Mouse (Mus musculus) heart, adult 2 months (tissue): ENCODE data around the gene Slc35f3. TPM values are rescaled to one million over a fixed set of nuclear protein-coding genes. Genes with fewer than 3 reads are reported as not detected.

Source experiments
- DNase-seq, 2 experiments: peaks; one replicate each; pipeline ENCODE4 v3.0.0; 2021
- H3K27ac ChIP-seq: fragments of 200-600 bp; 2 replicates; pipeline ENCODE4 v1.8.1; 2022
- H3K27me3 ChIP-seq: fragments of 200-500 bp; 2 replicates; pipeline ENCODE4 v1.6.1; 2012; ENCODE audit warnings: mild to moderate bottlenecking, low read length, inconsistent platforms, mixed read lengths; ENCODE audit not compliant: control insufficient read depth, insufficient read depth
- H3K36me3 ChIP-seq: fragments of 200-500 bp; 2 replicates; pipeline ENCODE4 v1.6.1; 2012; ENCODE audit warnings: low read length, inconsistent platforms; ENCODE audit not compliant: control insufficient read depth, insufficient read depth
- H3K4me1 ChIP-seq: fragments of 200-500 bp; 2 replicates; pipeline ENCODE4 v1.6.1; 2011; ENCODE audit warnings: low read length; ENCODE audit not compliant: control insufficient read depth, insufficient read depth
- H3K4me3 ChIP-seq: fragments of 200-600 bp; 2 replicates; pipeline ENCODE4 v1.8.1; 2022
- H3K79me2 ChIP-seq: fragments of 200-500 bp; replicated peaks from 2 replicates; pipeline ENCODE4 v1.6.1; 2012; ENCODE audit warnings: mild to moderate bottlenecking, inconsistent platforms, low read length, moderate library complexity, mixed read lengths; ENCODE audit not compliant: control insufficient read depth, insufficient read depth
- H3K9ac ChIP-seq: fragments of 200-500 bp; 2 replicates; pipeline ENCODE4 v1.6.1; 2012; ENCODE audit warnings: low read depth, mild to moderate bottlenecking, control low read depth, inconsistent platforms, low read length, mixed read lengths
- CTCF ChIP-seq: fragments of 200-600 bp; IDR thresholded peaks from 2 replicates; pipeline ENCODE4 v1.8.1; 2022; ENCODE audit warnings: antibody characterized with exemption, mild to moderate bottlenecking, moderate library complexity
- EP300 ChIP-seq: fragments of 200-500 bp; IDR thresholded peaks from 2 replicates; pipeline ENCODE4 v1.6.1; 2011; ENCODE audit warnings: low read depth, low read length, control low read depth; ENCODE audit not compliant: insufficient read depth
- POLR2A ChIP-seq: fragments of 200-500 bp; IDR thresholded peaks from 2 replicates; pipeline ENCODE4 v1.6.1; 2011; ENCODE audit warnings: mild to moderate bottlenecking, low read depth, low read length, control low read depth; ENCODE audit not compliant: insufficient read depth
- WGBS: fragments of 180-500 bp; shearing (Covaris S2); methylation state at CpG from one replicate; pipeline ENCODE4 v1.1.7; 2018; 5-methylcytosine and 5-hydroxymethylcytosine counted together
- intact Hi-C: fragments of 180-260 bp; cut with DNase I; formaldehyde crosslinking; loops from one replicate; pipeline ENCODE4 v1.15.1; 2025
- polyA plus RNA-seq: library from polyadenylated mRNA; depleted of rRNA; stranded (reverse); fragments of >200 nt; gene quantifications from 2 replicates; pipeline ENCODE4 v1.2.3, GENCODE M21; 2012
- total RNA-seq, 2 experiments: library from RNA; stranded (reverse); gene quantifications; 2 replicates each; pipeline ENCODE4 v1.2.3; 2021

Slc35f3 gene
- total and polyA plus RNA-seq, 3 experiments = not detected

DNA sequence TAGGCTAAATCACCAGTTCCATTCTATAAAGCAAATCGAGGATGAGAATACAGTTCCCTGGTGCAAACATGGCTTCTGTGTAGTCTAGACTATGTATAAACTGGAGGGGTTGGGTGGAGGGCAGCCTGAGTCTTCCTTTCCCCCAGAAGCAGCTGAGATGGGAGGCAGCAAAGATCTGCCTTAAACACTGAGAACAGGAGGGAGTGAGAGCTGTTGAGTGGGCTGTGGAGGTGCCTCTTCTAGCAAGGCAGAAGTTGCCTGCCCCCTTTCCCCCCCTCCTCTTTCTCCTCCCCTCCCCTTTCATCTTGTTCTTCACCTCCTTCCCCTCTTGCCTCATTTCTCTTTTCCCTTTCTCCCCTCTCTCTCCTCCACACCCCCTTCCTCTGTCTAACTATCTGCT lies 33.2 kb upstream of the Slc35f3 start:
- no peaks in the 10 kb centered on the region for H3K4me1 ChIP-seq

GRCm38 (mm10) chr8:126267118-126267517 lies 31.2 kb upstream of the Slc35f3 start:
- H3K4me3 ChIP-seq = no peak overlapping the region
- H3K4me1 ChIP-seq = no peaks in the 10 kb centered on the region
- H3K36me3 ChIP-seq = no peaks in the 10 kb centered on the region
- TF ChIP-seq CTCF = peak; percentile 69
- TF ChIP-seq EP300 = no peak
- H3K27ac ChIP-seq = no peak overlapping the region
- H3K9ac ChIP-seq = no peak overlapping the region
- no peak for DNase-seq
- H3K27me3 ChIP-seq = no peaks in the 10 kb centered on the region
- WGBS = 21% methylated on average over 8 of the region's 8 CpGs
- no peaks in the 10 kb centered on the region for H3K79me2 ChIP-seq
- intact Hi-C loops = no loop called here

More for the DNA sequence above, 33.2 kb upstream of the Slc35f3 start:
- no peak overlapping the region for H3K4me3 ChIP-seq
- DNase-seq = no peak
- H3K79me2 ChIP-seq = no peaks in the 10 kb centered on the region
- no peak overlapping the region for H3K9ac ChIP-seq
- no peaks in the 10 kb centered on the region for H3K27me3 ChIP-seq
- TF ChIP-seq EP300 (no peak), POLR2A (no peak), CTCF (no peak)
- intact Hi-C loops = no loop called here
- no peak overlapping the region for H3K27ac ChIP-seq
- WGBS = 50% methylated on average over 1 of the region's 1 CpGs
- no peaks in the 10 kb centered on the region for H3K36me3 ChIP-seq

GRCm38 (mm10) chr8:126269733-126270132 lies 28.6 kb upstream of the Slc35f3 start:
- Histone ChIP-seq H3K4me1 (no peaks in the 10 kb centered on the region), H3K4me3 (no peak overlapping the region), H3K79me2 (no peaks in the 10 kb centered on the region), H3K36me3 (no peaks in the 10 kb centered on the region), H3K27me3 (no peaks in the 10 kb centered on the region), H3K9ac (no peak overlapping the region), H3K27ac (no peak overlapping the region)
- WGBS = 45% methylated on average over 6 of the region's 6 CpGs
- intact Hi-C loops = no loop called here
- TF ChIP-seq EP300 = no peak
- no peak for TF ChIP-seq POLR2A
- TF ChIP-seq CTCF = no peak
- no peak for DNase-seq

- Histone ChIP-seq H3K79me2 (no peaks in the 10 kb centered on the region), H3K4me3 (no peak overlapping the region), H3K4me1 (no peaks in the 10 kb centered on the region), H3K9ac (no peak overlapping the region), H3K27ac (no peak overlapping the region), H3K36me3 (no peaks in the 10 kb centered on the region), H3K27me3 (no peaks in the 10 kb centered on the region)
- WGBS = 92% methylated on average over 2 of the region's 2 CpGs
- intact Hi-C loops = no loop called here
- no peak for DNase-seq
- TF ChIP-seq POLR2A = no peak
Measured at GRCm38 (mm10) chr8:126272445-126272844, 25.9 kb upstream of the Slc35f3 start.

DNA sequence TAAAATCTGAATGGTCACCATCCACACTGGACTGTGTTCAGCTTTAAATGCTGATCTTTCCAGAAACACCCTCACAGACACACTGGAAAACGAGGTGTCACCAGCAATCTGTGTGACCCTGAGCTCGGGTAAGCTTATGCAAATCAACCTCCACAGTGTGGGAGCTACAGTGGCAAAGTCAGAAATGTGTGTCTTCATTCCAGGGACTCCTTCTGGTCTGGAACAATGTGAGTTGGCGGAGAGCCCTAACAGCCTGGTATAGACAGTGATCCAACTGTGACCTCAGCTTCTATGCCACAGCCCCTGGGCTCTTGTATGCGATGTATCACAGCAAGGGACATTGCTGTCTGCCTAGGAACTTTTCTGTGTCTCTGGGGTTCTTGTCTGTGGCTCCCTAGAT lies 25.3 kb upstream of the Slc35f3 start:
- no peaks in the 10 kb centered on the region for H3K27me3 ChIP-seq
- no peak overlapping the region for H3K27ac ChIP-seq
- no peak for DNase-seq
- H3K4me3 ChIP-seq = no peak overlapping the region
- 35% methylated on average over 4 of the region's 4 CpGs for WGBS
- H3K79me2 ChIP-seq = no peaks in the 10 kb centered on the region
- TF ChIP-seq CTCF (no peak), POLR2A (no peak), EP300 (no peak)
- H3K9ac ChIP-seq = no peak overlapping the region
- no peaks in the 10 kb centered on the region for H3K4me1 ChIP-seq
- intact Hi-C loops = no loop called here
- no peaks in the 10 kb centered on the region for H3K36me3 ChIP-seq

GRCm38 (mm10) chr8:126274866-126275360 lies 23.4 kb upstream of the Slc35f3 start:
- TF ChIP-seq CTCF (no peak), POLR2A (no peak), EP300 (no peak)
- Histone ChIP-seq H3K79me2 (no peaks in the 10 kb centered on the region), H3K9ac (no peak overlapping the region), H3K4me3 (no peak overlapping the region), H3K36me3 (no peaks in the 10 kb centered on the region), H3K27ac (no peak overlapping the region), H3K4me1 (no peaks in the 10 kb centered on the region), H3K27me3 (no peaks in the 10 kb centered on the region)
- intact Hi-C loops = no loop called here
- WGBS = 45% methylated on average over 4 of the region's 4 CpGs
- DNase-seq = no peak

DNA sequence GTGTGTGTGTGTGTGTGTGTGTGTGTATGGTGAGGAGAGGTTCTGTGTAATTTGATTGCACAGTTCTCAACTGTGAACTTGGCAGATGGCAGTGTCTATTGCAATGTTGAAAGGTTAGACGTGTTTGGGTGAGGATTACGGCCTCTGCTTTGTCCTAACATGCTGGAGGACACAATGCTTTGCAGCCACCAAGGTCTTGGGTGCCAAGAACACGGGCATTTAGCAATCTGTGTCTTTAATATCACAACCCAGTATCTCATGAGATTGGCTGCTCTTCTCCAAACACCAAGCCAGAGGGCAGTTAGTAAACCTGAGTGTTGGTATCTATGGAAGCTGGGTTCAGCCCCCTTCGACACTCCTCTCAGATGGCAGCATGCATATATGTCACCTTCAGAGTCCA lies 22.5 kb upstream of the Slc35f3 start:
- 66% methylated on average over 4 of the region's 4 CpGs for WGBS
- H3K36me3 ChIP-seq = no peaks in the 10 kb centered on the region
- H3K27ac ChIP-seq = no peak overlapping the region
- H3K4me3 ChIP-seq = no peak overlapping the region
- no peaks in the 10 kb centered on the region for H3K79me2 ChIP-seq
- no peak for DNase-seq
- no peaks in the 10 kb centered on the region for H3K27me3 ChIP-seq
- H3K9ac ChIP-seq = no peak overlapping the region
- TF ChIP-seq POLR2A = no peak
- TF ChIP-seq EP300 = no peak
- no peak for TF ChIP-seq CTCF
- no peaks in the 10 kb centered on the region for H3K4me1 ChIP-seq
- intact Hi-C loops = no loop called here
